Comparison of ENCODE assay signal across 14 mouse cellular contexts in the genomic region with DNA sequence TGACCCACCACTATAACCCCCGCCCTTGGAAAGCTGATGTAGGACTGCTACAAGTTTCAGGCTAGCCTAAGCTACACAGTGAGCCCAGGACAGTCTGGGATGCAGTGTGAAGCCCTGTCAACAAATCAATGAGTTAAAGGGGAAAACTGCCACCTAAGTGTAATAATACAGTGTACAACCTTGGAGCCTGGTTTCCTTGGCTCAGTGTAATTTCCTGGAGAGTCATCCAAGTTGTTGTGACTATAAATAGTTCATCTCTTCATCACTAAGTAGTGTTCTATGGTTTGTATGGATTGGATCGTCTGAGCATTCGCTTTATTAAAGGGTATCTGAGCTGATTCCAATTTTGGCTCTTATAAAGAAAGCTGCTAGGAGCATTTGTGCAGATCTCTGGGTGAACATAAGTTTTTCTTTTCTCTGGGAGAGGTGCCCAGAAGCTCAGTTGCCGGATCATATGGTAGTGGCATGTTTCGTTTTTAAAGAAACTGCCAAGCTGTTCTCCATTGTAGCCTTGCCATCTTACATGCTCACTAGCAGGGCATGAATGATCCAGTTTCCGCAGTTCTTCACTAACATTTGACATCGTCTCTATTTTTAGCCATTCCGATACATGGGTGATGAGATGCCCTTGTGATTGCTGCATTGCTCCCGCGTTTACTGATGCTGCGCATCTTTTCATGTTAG. TPM values are rescaled to one million over a fixed set of nuclear protein-coding genes. Genes with fewer than 3 reads are reported as not detected.
A peak's percentile ranks its signal among the peaks of the same experiment; 100 is the strongest.
DNase-seq lines count a peak whose midpoint lies in the region; ATAC-seq and TF ChIP-seq lines count a peak whose summit lies in the region.
"Had no signal": no experiment of that assay in that cellular context is flagged by ENCODE, and none has a peak within 500 bp of the region (broad histone marks: within the 10 kb centered on the region; RNA-seq: fewer than 3 reads in every experiment).

No protein-coding gene starts in this region.

- no peaks in the 10 kb centered on the region for H3K9me3 ChIP-seq in heart, embryonic 13.5 days
- no peaks in the 10 kb centered on the region for H3K9me3 ChIP-seq in midbrain, postnatal 0 days (ENCODE audit: low read length)
- H3K9me3 ChIP-seq in midbrain, embryonic 13.5 days, result no peaks in the 10 kb centered on the region
- H3K9me3 ChIP-seq: hindbrain, embryonic 15.5 days; limb, embryonic 13.5 days; stomach, embryonic 15.5 days had no signal

- peaks cover 42% of the 10 kb centered on the region for H3K4me1 ChIP-seq in heart, embryonic 13.5 days
- H3K4me1 ChIP-seq in midbrain, postnatal 0 days (ENCODE audit: insufficient read depth, low read length), result no peaks in the 10 kb centered on the region
- peaks cover 17% of the 10 kb centered on the region for H3K4me1 ChIP-seq in midbrain, embryonic 13.5 days (replicated peaks)
- H3K4me1 ChIP-seq: hindbrain, embryonic 15.5 days had no signal

- H3K27ac ChIP-seq in heart, embryonic 13.5 days (replicated peaks), result peak overlapping the region; percentile 21
- H3K27ac ChIP-seq in midbrain, postnatal 0 days (ENCODE audit: low read depth, low read length), result no peak overlapping the region
- no peak overlapping the region for H3K27ac ChIP-seq in midbrain, embryonic 13.5 days
- H3K27ac ChIP-seq: hindbrain, embryonic 15.5 days; limb, embryonic 13.5 days had no signal

- H3K9ac ChIP-seq in heart, embryonic 13.5 days, result no peak overlapping the region
- no peak overlapping the region for H3K9ac ChIP-seq in midbrain, postnatal 0 days (replicated peaks; ENCODE audit: low read length, poor library complexity, severe bottlenecking)
- no peak overlapping the region for H3K9ac ChIP-seq in midbrain, embryonic 13.5 days (replicated peaks)
- H3K9ac ChIP-seq: hindbrain, embryonic 15.5 days; limb, embryonic 13.5 days; stomach, embryonic 15.5 days had no signal

- TF ChIP-seq CTCF in midbrain, postnatal 0 days (IDR thresholded peaks at IDR 0.05), result no peak

- H3K27me3 ChIP-seq in heart, embryonic 13.5 days (replicated peaks), result no peaks in the 10 kb centered on the region
- H3K27me3 ChIP-seq in midbrain, postnatal 0 days (ENCODE audit: insufficient read depth, low read length), result no peaks in the 10 kb centered on the region
- H3K27me3 ChIP-seq in midbrain, embryonic 13.5 days, result no peaks in the 10 kb centered on the region
- H3K27me3 ChIP-seq: hindbrain, embryonic 15.5 days; limb, embryonic 13.5 days; stomach, embryonic 15.5 days had no signal

- ATAC-seq in heart, embryonic 13.5 days (ENCODE audit: extremely low read depth, insufficient number of reproducible peaks, low FRiP score, low TSS enrichment), result no peak
- no peak for ATAC-seq in midbrain, postnatal 0 days (ENCODE audit: low FRiP score)
- no peak for ATAC-seq in midbrain, embryonic 13.5 days

- H3K4me3 ChIP-seq in heart, embryonic 13.5 days, result no peak overlapping the region
- H3K4me3 ChIP-seq in midbrain, postnatal 0 days (ENCODE audit: low read depth, low read length), result no peak overlapping the region
- no peak overlapping the region for H3K4me3 ChIP-seq in midbrain, embryonic 13.5 days (replicated peaks)
- H3K4me3 ChIP-seq: hindbrain, embryonic 15.5 days; limb, embryonic 13.5 days; stomach, embryonic 15.5 days had no signal

- peak overlapping the region; percentile 42; the same call in 1 of the 2 replicates for H3K4me2 ChIP-seq in heart, embryonic 13.5 days
- H3K4me2 ChIP-seq in midbrain, postnatal 0 days (ENCODE audit: low read depth, low read length, poor library complexity, severe bottlenecking), result no peak overlapping the region
- H3K4me2 ChIP-seq in midbrain, embryonic 13.5 days (replicated peaks), result no peak overlapping the region
- H3K4me2 ChIP-seq: hindbrain, embryonic 15.5 days; limb, embryonic 13.5 days; stomach, embryonic 15.5 days had no signal

- no peaks in the 10 kb centered on the region for H3K36me3 ChIP-seq in heart, embryonic 13.5 days
- H3K36me3 ChIP-seq in midbrain, postnatal 0 days (ENCODE audit: insufficient read depth, low read length), result no peaks in the 10 kb centered on the region
- no peaks in the 10 kb centered on the region for H3K36me3 ChIP-seq in midbrain, embryonic 13.5 days
- H3K36me3 ChIP-seq: hindbrain, embryonic 15.5 days; limb, embryonic 13.5 days; stomach, embryonic 15.5 days had no signal

- no peak for DNase-seq in heart, adult 18-20 months
- DNase-seq in midbrain, postnatal 0 days (ENCODE audit: low spot score), result peak; percentile 17
- DNase-seq in layer of hippocampus, adult 8-10 months (ENCODE audit: low spot score in 2 of 2), result peak; percentile 72 to 75
- DNase-seq in telencephalon, adult 2 months (ENCODE audit: low read depth, low spot score), result peak; percentile 90
- DNase-seq in retina, postnatal 1 day, result no peak
- DNase-seq: cerebellum, postnatal 25 days; lung, postnatal 4 days had no signal

- WGBS in heart, embryonic 13.5 days, result 54% methylated on average over 11 of the region's 11 CpGs
- 87% methylated on average over 11 of the region's 11 CpGs for WGBS in midbrain, postnatal 0 days
- 94% methylated on average over 11 of the region's 11 CpGs for WGBS in midbrain, embryonic 13.5 days

RNA-seq across cellular contexts. Expression of a gene that starts 5.1 kb away (rescaled TPM):
- not detected in 2 replicates for polyA plus RNA-seq in heart, embryonic 13.5 days (2015; fragmentation: Nextera tagmentation; extraction: Ambion mirVana)
- not detected for total RNA-seq in heart, adult 18-20 months (2021)
- total RNA-seq in midbrain, postnatal 0 days (2014; rRNA removed), result not detected in 2 replicates
- polyA plus RNA-seq in midbrain, postnatal 0 days (2015; fragmentation: Nextera tagmentation; extraction: Ambion mirVana), result not detected in 2 replicates
- polyA plus RNA-seq in midbrain, embryonic 13.5 days (2015; fragmentation: Nextera tagmentation; extraction: Ambion mirVana), result not detected in 2 replicates
- total RNA-seq in layer of hippocampus, adult 8-10 months (2022), result not detected
- total RNA-seq: granulocyte monocyte progenitor cell, adult 5-6 weeks had no signal
- polyA plus RNA-seq: hindbrain, embryonic 15.5 days; kidney, embryonic 14.5 days; limb, embryonic 13.5 days; stomach, embryonic 15.5 days had no signal

RNA-seq across cellular contexts. Expression of a gene that starts 13.1 kb away (rescaled TPM):
- polyA plus RNA-seq in heart, embryonic 13.5 days (2015; fragmentation: Nextera tagmentation; extraction: Ambion mirVana), result 0.71 and 0.80 TPM in 2 replicates
- total RNA-seq in heart, adult 18-20 months (2021), result not detected
- total RNA-seq in midbrain, postnatal 0 days (2014; rRNA removed), result 1.5 and 2.0 TPM in 2 replicates
- polyA plus RNA-seq in midbrain, postnatal 0 days (2015; fragmentation: Nextera tagmentation; extraction: Ambion mirVana), result 1.9 TPM in 2 replicates
- 1.3 and 1.7 TPM in 2 replicates for polyA plus RNA-seq in midbrain, embryonic 13.5 days (2015; fragmentation: Nextera tagmentation; extraction: Ambion mirVana)
- under 1 TPM; 0.11 to 0.26 (median 0.15) TPM for total RNA-seq in layer of hippocampus, adult 8-10 months (2022)

RNA-seq across cellular contexts. Expression of a gene that starts 18.9 kb away (rescaled TPM):
- polyA plus RNA-seq in heart, embryonic 13.5 days (2015; fragmentation: Nextera tagmentation; extraction: Ambion mirVana), result 36.3 and 42.7 TPM in 2 replicates
- total RNA-seq in heart, adult 18-20 months (2021), result 10 to 100 TPM; 23.1 to 23.3 TPM
- 37.3 and 39.8 TPM in 2 replicates for total RNA-seq in midbrain, postnatal 0 days (2014; rRNA removed)
- polyA plus RNA-seq in midbrain, postnatal 0 days (2015; fragmentation: Nextera tagmentation; extraction: Ambion mirVana), result 56.8 and 61.2 TPM in 2 replicates
- 59.7 and 63.5 TPM in 2 replicates for polyA plus RNA-seq in midbrain, embryonic 13.5 days (2015; fragmentation: Nextera tagmentation; extraction: Ambion mirVana)
- 10 to 100 TPM; 31.3 to 44.7 (median 36.6) TPM for total RNA-seq in layer of hippocampus, adult 8-10 months (2022)

RNA-seq across cellular contexts. Expression of a gene that starts 20.0 kb away (rescaled TPM):
- polyA plus RNA-seq in heart, embryonic 13.5 days (2015; fragmentation: Nextera tagmentation; extraction: Ambion mirVana), result 90.6 and 106 TPM in 2 replicates
- 1 to 10 TPM; 4.7 to 5.5 TPM for total RNA-seq in heart, adult 18-20 months (2021)
- total RNA-seq in midbrain, postnatal 0 days (2014; rRNA removed), result 82.4 and 86.3 TPM in 2 replicates
- 56.1 and 59.2 TPM in 2 replicates for polyA plus RNA-seq in midbrain, postnatal 0 days (2015; fragmentation: Nextera tagmentation; extraction: Ambion mirVana)
- 75.7 and 84.8 TPM in 2 replicates for polyA plus RNA-seq in midbrain, embryonic 13.5 days (2015; fragmentation: Nextera tagmentation; extraction: Ambion mirVana)
- total RNA-seq in layer of hippocampus, adult 8-10 months (2022), result 10 to 100 TPM; 22.0 to 32.0 (median 24.2) TPM

RNA-seq across cellular contexts. Expression of a gene that starts 38.2 kb away (rescaled TPM):
- polyA plus RNA-seq in heart, embryonic 13.5 days (2015; fragmentation: Nextera tagmentation; extraction: Ambion mirVana), result 45.3 and 49.0 TPM in 2 replicates
- total RNA-seq in heart, adult 18-20 months (2021), result 100 to 1,000 TPM; 334 to 339 TPM
- total RNA-seq in midbrain, postnatal 0 days (2014; rRNA removed), result 56.5 and 169 TPM in 2 replicates
- 15.8 and 18.5 TPM in 2 replicates for polyA plus RNA-seq in midbrain, postnatal 0 days (2015; fragmentation: Nextera tagmentation; extraction: Ambion mirVana)
- polyA plus RNA-seq in midbrain, embryonic 13.5 days (2015; fragmentation: Nextera tagmentation; extraction: Ambion mirVana), result 20.0 and 24.1 TPM in 2 replicates
- total RNA-seq in layer of hippocampus, adult 8-10 months (2022), result 10 to 100 TPM; 28.9 to 46.8 (median 34.7) TPM

Comparison
In these comparisons a context has a peak if more than half of its experiments do, and no peak if none do; other contexts are left out.
1. DNase-seq: peak in midbrain, postnatal 0 days (single experiment), layer of hippocampus, adult 8-10 months (2 of 2) and telencephalon, adult 2 months (single experiment); none in heart, adult 18-20 months (0 of 2) and retina, postnatal 1 day (single experiment).